Mouse (Mus musculus) MEL (cell line): Measurements from ENCODE around the gene Mup21.
"Not testable (repeated sequence)": the region's sequence is repeated elsewhere in the genome, so short reads cannot be mapped to it uniquely, and the experiment has no call there.

ENCODE experiments used
- BHLHE40 ChIP-seq: IDR thresholded peaks from 2 replicates; pipeline ENCODE4 v1.6.1; 2012; ENCODE audit warnings: low read depth, mild to moderate bottlenecking, inconsistent platforms, low read length, improper control_type of control experiment, borderline replicate concordance
- CHD1 ChIP-seq: IDR thresholded peaks from 2 replicates; pipeline ENCODE4 v1.6.1; 2012; ENCODE audit warnings: low read depth, mild to moderate bottlenecking, inconsistent platforms, low read length, improper control_type of control experiment
- CTCF ChIP-seq, 3 experiments: IDR thresholded peaks in 2 of 3; conservative IDR thresholded peaks in 1 of 3; 2 replicates each; pipeline ENCODE4 v1.5.1; 2011 to 2012; ENCODE audit warnings: low read length in 3 of 3, low read depth in 2 of 3, mild to moderate bottlenecking in 2 of 3, improper control_type of control experiment in 1 of 3, inconsistent platforms in 1 of 3, mixed read lengths in 1 of 3, moderate library complexity in 1 of 3; ENCODE audit not compliant: control insufficient read depth in 1 of 3, insufficient read depth in 1 of 3, poor library complexity in 1 of 3, severe bottlenecking in 1 of 3
- GATA1 ChIP-seq: IDR thresholded peaks from 2 replicates; pipeline ENCODE4 v1.6.1; 2011; ENCODE audit warnings: low read depth, low read length, improper control_type of control experiment
- NELFE ChIP-seq: IDR thresholded peaks from 2 replicates; pipeline ENCODE4 v1.6.1; 2011; ENCODE audit warnings: low read depth, low read length, improper control_type of control experiment
- NRF1 ChIP-seq: IDR thresholded peaks from 2 replicates; pipeline ENCODE4 v1.6.1; 2014; ENCODE audit warnings: low read depth, mild to moderate bottlenecking, inconsistent platforms, low read length, improper control_type of control experiment, moderate library complexity; ENCODE audit not compliant: poor library complexity, insufficient read depth, severe bottlenecking
- POLR2A ChIP-seq, 2 experiments: IDR thresholded peaks; 2 replicates each; pipeline ENCODE4 v1.6.1; 2011 to 2012; ENCODE audit warnings: low read length in 2 of 2, mild to moderate bottlenecking in 2 of 2, control low read depth in 1 of 2, improper control_type of control experiment in 1 of 2, low read depth in 1 of 2, moderate library complexity in 1 of 2; ENCODE audit not compliant: control insufficient read depth in 1 of 2, insufficient read depth in 1 of 2, poor library complexity in 1 of 2
- POLR2AphosphoS5 ChIP-seq: IDR thresholded peaks from 2 replicates; pipeline ENCODE4 v1.6.1; 2012; ENCODE audit warnings: low read depth, borderline replicate concordance, mild to moderate bottlenecking, inconsistent platforms, low read length, moderate library complexity, mixed read lengths
- SMC3 ChIP-seq: IDR thresholded peaks from 2 replicates; pipeline ENCODE4 v1.6.1; 2011; ENCODE audit warnings: low read depth, low read length, improper control_type of control experiment
- TCF12 ChIP-seq: IDR thresholded peaks from 2 replicates; pipeline ENCODE4 v1.6.1; 2014; ENCODE audit warnings: low read depth, mild to moderate bottlenecking, inconsistent platforms, low read length, improper control_type of control experiment, moderate library complexity

DNA sequence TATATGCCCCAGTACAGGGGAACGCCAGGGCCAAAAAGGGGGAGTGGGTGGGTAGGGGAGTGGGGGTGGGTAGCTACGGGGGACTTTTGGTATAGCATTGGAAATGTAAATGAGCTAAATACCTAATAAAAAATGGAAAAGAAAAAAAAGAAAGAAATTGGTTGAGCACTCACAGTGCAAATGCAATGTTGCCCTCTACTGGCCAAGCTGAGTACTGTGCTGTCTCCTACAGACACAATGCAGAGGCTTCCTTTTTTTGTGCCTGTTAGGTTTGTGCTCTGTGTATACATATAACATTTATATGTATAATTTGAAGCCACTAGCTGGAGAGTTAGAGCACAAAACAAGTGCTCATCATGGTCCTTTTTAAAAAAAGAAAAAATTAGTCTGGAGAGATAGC lies 47.3 kb downstream of the Mup21 start:
- TF ChIP-seq TCF12; NRF1; POLR2AphosphoS5; POLR2A (IDR thresholded peaks at IDR 0.05; ENCODE audit: control insufficient read depth in 1 of 2, insufficient read depth in 1 of 2, low read depth in 1 of 2, low read length in 2 of 2, poor library complexity in 1 of 2); NELFE; GATA1; CHD1; BHLHE40: not testable (repeated sequence)
- TF ChIP-seq SMC3 (peak; percentile 32; the same call in 1 of the 2 replicates), CTCF (IDR thresholded peaks at IDR 0.05 in 2 of 3, conservative IDR thresholded peaks at IDR 0.05 in 1 of 3; ENCODE audit: control insufficient read depth in 1 of 3, insufficient read depth in 1 of 3, low read depth in 2 of 3, low read length in 3 of 3, poor library complexity in 1 of 3, severe bottlenecking in 1 of 3) (peak; percentile 53 to 62 (median 55))
